Mouse (Mus musculus): ENCODE data around the gene Syngr2. TPM values are rescaled to one million over a fixed set of nuclear protein-coding genes. Genes with fewer than 3 reads are reported as not detected.
A peak's percentile ranks its signal among the peaks of the same experiment; 100 is the strongest.
"Not testable (repeated sequence)": the region's sequence is repeated elsewhere in the genome, so short reads cannot be mapped to it uniquely, and the experiment has no call there.

Gene Syngr2
- polyA plus RNA-seq, 1 experiment from 2014 or later = 26.2 TPM

- Histone ChIP-seq H3K4me2 (replicated peaks) (no peak overlapping the region), H3K27me3 (peaks cover 8% of the 10 kb centered on the region), H3K4me3 (no peak overlapping the region), H3K4me1 (peaks cover 2% of the 10 kb centered on the region; the same call in 1 of the 2 replicates), H3K9ac (replicated peaks) (no peak overlapping the region), H3K9me3 (no peaks in the 10 kb centered on the region), H3K27ac (replicated peaks) (no peak overlapping the region), H3K36me3 (no peaks in the 10 kb centered on the region)
- ATAC-seq (ENCODE audit: low FRiP score, low read depth) = no peak
- WGBS = 58% methylated on average over 2 of the region's 2 CpGs
Measured at GRCm38 (mm10) chr11:117798160-117798541, 11.3 kb upstream of the Syngr2 start.

- no peaks in the 10 kb centered on the region for H3K36me3 ChIP-seq
- no peak overlapping the region for H3K27ac ChIP-seq (replicated peaks)
- 0 out of 2 replicates have a peak, but pooled peaks cover 3% of the 10 kb centered on the region for H3K27me3 ChIP-seq
- H3K4me1 ChIP-seq = peaks cover 2% of the 10 kb centered on the region; the same call in 1 of the 2 replicates
- no peak overlapping the region for H3K4me2 ChIP-seq (replicated peaks)
- WGBS = 68% methylated on average over 5 of the region's 5 CpGs
- no peak overlapping the region for H3K9ac ChIP-seq (replicated peaks)
- no peak for ATAC-seq (ENCODE audit: low FRiP score, low read depth)
- no peaks in the 10 kb centered on the region for H3K9me3 ChIP-seq
- H3K4me3 ChIP-seq = no peak overlapping the region
Measured at GRCm38 (mm10) chr11:117799174-117799573, 10.3 kb upstream of the Syngr2 start.

- WGBS = 84% methylated on average over 7 of the region's 7 CpGs
Measured at GRCm38 (mm10) chr11:117800038-117800437, 9.4 kb upstream of the Syngr2 start.

GRCm38 (mm10) chr11:117801650-117802049 lies 7.8 kb upstream of the Syngr2 start:
- Histone ChIP-seq H3K27ac (replicated peaks) (no peak overlapping the region), H3K36me3 (no peaks in the 10 kb centered on the region), H3K4me2 (replicated peaks) (no peak overlapping the region), H3K9ac (replicated peaks) (no peak overlapping the region), H3K9me3 (no peaks in the 10 kb centered on the region), H3K27me3 (0 out of 2 replicates have a peak, but pooled peaks cover 3% of the 10 kb centered on the region), H3K4me3 (no peak overlapping the region), H3K4me1 (peaks cover 2% of the 10 kb centered on the region; the same call in 1 of the 2 replicates)
- WGBS = 74% methylated on average over 7 of the region's 7 CpGs
- no peak for ATAC-seq (ENCODE audit: low FRiP score, low read depth)

More at GRCm38 (mm10) chr11:117800038-117800437, 9.4 kb upstream of the Syngr2 start:
- no peaks in the 10 kb centered on the region for H3K36me3 ChIP-seq
- no peaks in the 10 kb centered on the region for H3K9me3 ChIP-seq
- peaks cover 2% of the 10 kb centered on the region; the same call in 1 of the 2 replicates for H3K4me1 ChIP-seq
- no peak overlapping the region for H3K4me3 ChIP-seq
- 0 out of 2 replicates have a peak, but pooled peaks cover 3% of the 10 kb centered on the region for H3K27me3 ChIP-seq
- no peak for ATAC-seq (ENCODE audit: low FRiP score, low read depth)
- H3K4me2 ChIP-seq (replicated peaks) = no peak overlapping the region
- H3K27ac ChIP-seq (replicated peaks) = no peak overlapping the region
- H3K9ac ChIP-seq (replicated peaks) = no peak overlapping the region

GRCm38 (mm10) chr11:117803166-117803688 lies 6.2 kb upstream of the Syngr2 start:
- no peak overlapping the region; the same call in 1 of the 2 replicates for H3K4me2 ChIP-seq (replicated peaks)
- peaks cover 2% of the 10 kb centered on the region; the same call in 1 of the 2 replicates for H3K4me1 ChIP-seq
- no peaks in the 10 kb centered on the region for H3K9me3 ChIP-seq
- H3K9ac ChIP-seq (replicated peaks) = no peak overlapping the region
- no peaks in the 10 kb centered on the region; the same call in 1 of the 2 replicates for H3K27me3 ChIP-seq
- no peak overlapping the region for H3K4me3 ChIP-seq
- H3K36me3 ChIP-seq = no peaks in the 10 kb centered on the region
- ATAC-seq (ENCODE audit: low FRiP score, low read depth) = no peak
- no peak overlapping the region for H3K27ac ChIP-seq (replicated peaks)
- WGBS = 87% methylated on average over 3 of the region's 3 CpGs

- no peaks in the 10 kb centered on the region for H3K9me3 ChIP-seq
- 95% methylated on average over 6 of the region's 6 CpGs for WGBS
- H3K9ac ChIP-seq (replicated peaks) = no peak overlapping the region
- H3K36me3 ChIP-seq = no peaks in the 10 kb centered on the region
- H3K27me3 ChIP-seq = peaks cover 25% of the 10 kb centered on the region; the same call in 1 of the 2 replicates
- H3K4me1 ChIP-seq = peaks cover 22% of the 10 kb centered on the region
- no peak overlapping the region for H3K27ac ChIP-seq (replicated peaks)
- no peak overlapping the region for H3K4me2 ChIP-seq (replicated peaks)
- H3K4me3 ChIP-seq = no peak overlapping the region
- no peak for ATAC-seq (ENCODE audit: low FRiP score, low read depth)
Measured at GRCm38 (mm10) chr11:117806781-117807180, 2.7 kb upstream of the Syngr2 start.

GRCm38 (mm10) chr11:117810401-117811046 lies 1.1 kb downstream of the Syngr2 start:
- peak; percentile 77 for ATAC-seq (ENCODE audit: low FRiP score, low read depth)
- Histone ChIP-seq H3K27me3 (peaks cover 25% of the 10 kb centered on the region; the same call in 1 of the 2 replicates), H3K9me3 (no peaks in the 10 kb centered on the region), H3K27ac (replicated peaks) (no peak overlapping the region), H3K9ac (replicated peaks) (peak overlapping the region; percentile 76), H3K4me3 (peak overlapping the region; percentile 78), H3K4me2 (replicated peaks) (peak overlapping the region; percentile 95), H3K4me1 (peaks cover 22% of the 10 kb centered on the region), H3K36me3 (peaks cover 17% of the 10 kb centered on the region; the same call in 1 of the 2 replicates)
- WGBS = under 1% methylated on average over 21 of the region's 21 CpGs

GRCm38 (mm10) chr11:117813867-117814266 lies 4.4 kb downstream of the Syngr2 start:
- Histone ChIP-seq H3K4me3 (no peak overlapping the region), H3K9me3 (no peaks in the 10 kb centered on the region), H3K4me2 (replicated peaks) (no peak overlapping the region), H3K27ac (replicated peaks) (no peak overlapping the region), H3K36me3 (peaks cover 47% of the 10 kb centered on the region), H3K4me1 (peaks cover 22% of the 10 kb centered on the region), H3K9ac (replicated peaks) (no peak overlapping the region), H3K27me3 (peaks cover 22% of the 10 kb centered on the region; the same call in 1 of the 2 replicates)
- no peak for ATAC-seq (ENCODE audit: low FRiP score, low read depth)
- 85% methylated on average over 5 of the region's 5 CpGs for WGBS

- no peak overlapping the region for H3K4me2 ChIP-seq (replicated peaks)
- H3K4me3 ChIP-seq = no peak overlapping the region
- H3K27me3 ChIP-seq = peaks cover 13% of the 10 kb centered on the region; the same call in 1 of the 2 replicates
- WGBS = 92% methylated on average over 6 of the region's 6 CpGs
- peaks cover 21% of the 10 kb centered on the region for H3K4me1 ChIP-seq
- H3K9me3 ChIP-seq = no peaks in the 10 kb centered on the region
- H3K36me3 ChIP-seq = peaks cover 53% of the 10 kb centered on the region
- no peak for ATAC-seq (ENCODE audit: low FRiP score, low read depth)
- no peak overlapping the region for H3K27ac ChIP-seq (replicated peaks)
- H3K9ac ChIP-seq (replicated peaks) = no peak overlapping the region
Measured at GRCm38 (mm10) chr11:117814704-117815366, 5.4 kb downstream of the Syngr2 start.

GRCm38 (mm10) chr11:117815850-117816249 lies 6.4 kb downstream of the Syngr2 start:
- H3K9me3 ChIP-seq; H3K27me3 ChIP-seq; H3K4me3 ChIP-seq; ATAC-seq (ENCODE audit: low FRiP score, low read depth); H3K27ac ChIP-seq (replicated peaks); H3K4me2 ChIP-seq (replicated peaks); H3K9ac ChIP-seq (replicated peaks): not testable (repeated sequence)
- H3K4me1 ChIP-seq = peaks cover 14% of the 10 kb centered on the region
- peaks cover 57% of the 10 kb centered on the region for H3K36me3 ChIP-seq
- 90% methylated on average over 9 of the region's 9 CpGs for WGBS

- Histone ChIP-seq H3K27me3 (no peaks in the 10 kb centered on the region), H3K9ac (replicated peaks) (no peak overlapping the region), H3K4me1 (peaks cover 11% of the 10 kb centered on the region; the same call in 1 of the 2 replicates), H3K4me2 (replicated peaks) (no peak overlapping the region), H3K4me3 (no peak overlapping the region), H3K27ac (replicated peaks) (no peak overlapping the region), H3K9me3 (no peaks in the 10 kb centered on the region), H3K36me3 (peaks cover 63% of the 10 kb centered on the region)
- no peak for ATAC-seq (ENCODE audit: low FRiP score, low read depth)
- 91% methylated on average over 12 of the region's 13 CpGs for WGBS
Measured at GRCm38 (mm10) chr11:117816389-117816996, 7.0 kb downstream of the Syngr2 start.

All from midbrain, embryonic 12.5 days (tissue).